Mouse (Mus musculus): ENCODE data around the gene Kdelr1. TPM values are rescaled to one million over a fixed set of nuclear protein-coding genes. Genes with fewer than 3 reads are reported as not detected.

The Kdelr1 gene
- polyA plus RNA-seq, 1 experiment from 2014 or later: 76.7 TPM

DNA sequence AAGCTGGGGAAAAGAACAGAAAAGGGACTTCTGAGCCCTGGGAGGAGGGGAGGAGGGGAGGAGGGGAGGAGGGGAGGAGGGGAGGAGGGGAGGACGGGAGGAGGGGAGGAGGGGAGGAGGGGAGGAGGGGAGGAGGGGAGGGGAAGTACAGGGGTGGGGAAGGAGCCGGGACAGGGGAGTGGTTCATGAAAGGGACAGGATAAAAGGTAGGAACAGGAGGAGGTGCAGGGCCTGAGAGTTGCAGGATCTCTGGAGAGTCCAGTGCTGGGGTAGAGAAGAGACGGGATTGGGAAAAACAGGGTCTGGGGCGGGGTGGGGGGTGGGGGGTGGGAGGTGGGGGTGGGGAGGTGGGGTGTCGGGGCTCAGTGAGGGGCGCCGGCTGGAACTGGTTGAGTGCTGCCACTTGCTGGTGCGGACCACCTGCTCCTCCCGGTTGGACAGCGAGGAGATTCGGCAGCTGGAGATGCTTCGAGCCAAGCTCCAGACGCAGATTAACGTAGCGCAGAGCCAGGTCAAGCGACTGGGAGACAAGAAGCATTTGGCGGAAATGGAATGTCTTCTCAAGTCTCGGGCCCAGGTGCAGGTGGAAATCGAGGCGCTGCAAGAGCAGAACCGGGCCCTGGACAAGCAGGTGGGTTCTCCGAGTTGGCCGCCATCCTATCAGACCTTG is 56.2 kb downstream of the Kdelr1 start:
- H3K36me3 ChIP-seq (ENCODE audit: control insufficient read depth, insufficient read depth, low read length): no peaks in the 10 kb centered on the region
- H3K4me2 ChIP-seq (ENCODE audit: low read depth, low read length): no peak overlapping the region
- H3K27ac ChIP-seq (ENCODE audit: low read length): no peak overlapping the region
- peaks cover 5% of the 10 kb centered on the region; the same call in 1 of the 2 replicates for H3K9me3 ChIP-seq (ENCODE audit: control insufficient read depth, low read length)
- H3K9ac ChIP-seq (ENCODE audit: low read length): no peak overlapping the region
- no peak for ATAC-seq (ENCODE audit: low read depth)
- no peak overlapping the region for H3K4me3 ChIP-seq (ENCODE audit: low read length)
- H3K4me1 ChIP-seq (replicated peaks; ENCODE audit: control insufficient read depth, insufficient read depth, low read length): no peaks in the 10 kb centered on the region
- WGBS: 19% methylated on average over 20 of the region's 23 CpGs
- H3K27me3 ChIP-seq (ENCODE audit: control insufficient read depth, insufficient read depth, low read depth, low read length): peaks cover 8% of the 10 kb centered on the region

DNA sequence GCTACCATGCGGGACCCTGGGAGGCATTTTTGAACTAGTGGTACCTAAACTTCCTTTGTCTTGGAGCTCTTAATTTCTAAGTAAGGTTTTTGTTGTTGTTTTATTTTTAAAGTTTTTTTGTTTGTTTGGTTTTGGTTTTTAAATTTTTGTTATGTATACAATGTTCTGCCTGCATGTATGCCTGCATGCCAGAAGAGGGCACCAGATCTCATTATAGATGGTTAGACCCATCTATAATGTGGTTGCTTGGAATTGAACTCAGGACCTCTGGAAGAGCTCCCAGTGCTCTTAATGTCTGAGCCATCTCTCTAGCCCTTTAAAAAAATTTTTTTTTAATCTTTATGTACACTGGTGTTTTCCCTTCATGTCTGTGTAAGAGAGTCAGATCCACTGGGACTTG is 57.1 kb downstream of the Kdelr1 start:
- H3K4me2 ChIP-seq (ENCODE audit: low read depth, low read length): no peak overlapping the region
- H3K4me1 ChIP-seq (replicated peaks; ENCODE audit: control insufficient read depth, insufficient read depth, low read length): no peaks in the 10 kb centered on the region
- peaks cover 5% of the 10 kb centered on the region; the same call in 1 of the 2 replicates for H3K9me3 ChIP-seq (ENCODE audit: control insufficient read depth, low read length)
- H3K4me3 ChIP-seq (ENCODE audit: low read length): no peak overlapping the region
- WGBS: 95% methylated on average over 1 of the region's 1 CpGs
- H3K27me3 ChIP-seq (ENCODE audit: control insufficient read depth, insufficient read depth, low read depth, low read length): peaks cover 8% of the 10 kb centered on the region
- no peaks in the 10 kb centered on the region for H3K36me3 ChIP-seq (ENCODE audit: control insufficient read depth, insufficient read depth, low read length)
- ATAC-seq (ENCODE audit: low read depth): no peak
- no peak overlapping the region for H3K27ac ChIP-seq (ENCODE audit: low read length)
- no peak overlapping the region for H3K9ac ChIP-seq (ENCODE audit: low read length)

Other genes starting within 250 kb of the Kdelr1 start
- gene Rasip1, start 245.3 kb upstream of the Kdelr1 start, polyA plus RNA-seq (2015; fragmentation: Nextera tagmentation; extraction: Ambion mirVana): 16.1 and 16.4 TPM in 2 replicates
- 10.6 and 11.5 TPM in 2 replicates for gene Mamstr, start 232.8 kb upstream of the Kdelr1 start, polyA plus RNA-seq (2015; fragmentation: Nextera tagmentation; extraction: Ambion mirVana)
- 0.60 and 0.70 TPM in 2 replicates for gene Fut2, start 206.4 kb upstream of the Kdelr1 start, polyA plus RNA-seq (2015; fragmentation: Nextera tagmentation; extraction: Ambion mirVana)
- gene Ntn5, start 188.8 kb upstream of the Kdelr1 start, polyA plus RNA-seq (2015; fragmentation: Nextera tagmentation; extraction: Ambion mirVana): 0.95 and 1.8 TPM in 2 replicates
- gene Sec1, start 178.4 kb upstream of the Kdelr1 start, polyA plus RNA-seq (2015; fragmentation: Nextera tagmentation; extraction: Ambion mirVana): 0.74 and 0.84 TPM in 2 replicates
- gene Car11, start 172.9 kb upstream of the Kdelr1 start, polyA plus RNA-seq (2015; fragmentation: Nextera tagmentation; extraction: Ambion mirVana): 2.3 and 3.3 TPM in 2 replicates
- 1.5 and 1.7 TPM in 2 replicates for gene Dbp, start 167.7 kb upstream of the Kdelr1 start, polyA plus RNA-seq (2015; fragmentation: Nextera tagmentation; extraction: Ambion mirVana)
- gene Rpl18, start 157.3 kb upstream of the Kdelr1 start, polyA plus RNA-seq (2015; fragmentation: Nextera tagmentation; extraction: Ambion mirVana): 984 and 1,005 TPM in 2 replicates
- 28.9 TPM in 2 replicates for gene Sphk2, start 154.8 kb upstream of the Kdelr1 start, polyA plus RNA-seq (2015; fragmentation: Nextera tagmentation; extraction: Ambion mirVana)
- 2.0 and 2.1 TPM in 2 replicates for gene Fam83e, start 151.6 kb upstream of the Kdelr1 start, polyA plus RNA-seq (2015; fragmentation: Nextera tagmentation; extraction: Ambion mirVana)
- not detected in 2 replicates for gene Spaca4, start 147.0 kb upstream of the Kdelr1 start, polyA plus RNA-seq (2015; fragmentation: Nextera tagmentation; extraction: Ambion mirVana)
- 0.72 and 1.0 TPM in 2 replicates for gene Lmtk3, start 89.0 kb upstream of the Kdelr1 start, polyA plus RNA-seq (2015; fragmentation: Nextera tagmentation; extraction: Ambion mirVana)
- gene Sult2b1, start 88.1 kb upstream of the Kdelr1 start, polyA plus RNA-seq (2015; fragmentation: Nextera tagmentation; extraction: Ambion mirVana): 6.6 and 7.9 TPM in 2 replicates
- gene Cyth2, start 58.2 kb upstream of the Kdelr1 start, polyA plus RNA-seq (2015; fragmentation: Nextera tagmentation; extraction: Ambion mirVana): 108 and 112 TPM in 2 replicates
- gene Kcnj14, start 48.0 kb upstream of the Kdelr1 start, polyA plus RNA-seq (2015; fragmentation: Nextera tagmentation; extraction: Ambion mirVana): 0.68 and 1.3 TPM in 2 replicates
- 50.0 and 51.4 TPM in 2 replicates for gene Grwd1, start 41.8 kb upstream of the Kdelr1 start, polyA plus RNA-seq (2015; fragmentation: Nextera tagmentation; extraction: Ambion mirVana)
- 0.34 and 0.40 TPM in 2 replicates for gene Grin2d, start 5.6 kb downstream of the Kdelr1 start, polyA plus RNA-seq (2015; fragmentation: Nextera tagmentation; extraction: Ambion mirVana)
- 0.26 and 1.9 TPM in 2 replicates for gene Syngr4, start 23.9 kb downstream of the Kdelr1 start, polyA plus RNA-seq (2015; fragmentation: Nextera tagmentation; extraction: Ambion mirVana)
- gene Tmem143, start 24.2 kb downstream of the Kdelr1 start, polyA plus RNA-seq (2015; fragmentation: Nextera tagmentation; extraction: Ambion mirVana): 4.6 and 5.6 TPM in 2 replicates
- 177 and 189 TPM in 2 replicates for gene Emp3, start 48.6 kb downstream of the Kdelr1 start, polyA plus RNA-seq (2015; fragmentation: Nextera tagmentation; extraction: Ambion mirVana)
- gene Ccdc114, start 51.3 kb downstream of the Kdelr1 start, polyA plus RNA-seq (2015; fragmentation: Nextera tagmentation; extraction: Ambion mirVana): 9.6 and 11.3 TPM in 2 replicates
- gene Abcc6, start 157.5 kb downstream of the Kdelr1 start, polyA plus RNA-seq (2015; fragmentation: Nextera tagmentation; extraction: Ambion mirVana): 0.25 and 0.63 TPM in 2 replicates
- gene Nomo1, start 160.9 kb downstream of the Kdelr1 start, polyA plus RNA-seq (2015; fragmentation: Nextera tagmentation; extraction: Ambion mirVana): 30.3 and 31.4 TPM in 2 replicates
- 0.38 and 0.59 TPM in 2 replicates for gene Kcnj11, start 228.0 kb downstream of the Kdelr1 start, polyA plus RNA-seq (2015; fragmentation: Nextera tagmentation; extraction: Ambion mirVana)